Mouse (Mus musculus) heart, embryonic 16.5 days (tissue): ENCODE measurements around the gene Kdm5b. TPM values are rescaled to one million over a fixed set of nuclear protein-coding genes. Genes with fewer than 3 reads are reported as not detected.

ENCODE experiments used
- ATAC-seq: fragments of 200-750 bp; cut with Nextera tagmentation; replicated peaks from 2 replicates; pipeline ENCODE4 v1.8.0; 2017; ENCODE audit warnings: moderate number of reproducible peaks; ENCODE audit not compliant: insufficient read depth, low FRiP score; ENCODE audit errors: extremely low read depth
- H3K27ac ChIP-seq: fragments of 300-500 bp; sonication (generic); 2 replicates; pipeline ENCODE4 v1.5.1; 2014; ENCODE audit warnings: mild to moderate bottlenecking, low read length, control low read depth, moderate library complexity
- H3K27me3 ChIP-seq: fragments of 300-500 bp; sonication (generic); 2 replicates; pipeline ENCODE4 v1.6.1; 2014; ENCODE audit warnings: low read length, mixed read lengths; ENCODE audit not compliant: control insufficient read depth, insufficient read depth
- H3K36me3 ChIP-seq: fragments of 300-500 bp; sonication (generic); 2 replicates; pipeline ENCODE4 v1.6.1; 2014; ENCODE audit not compliant: control insufficient read depth, insufficient read depth
- H3K4me1 ChIP-seq: fragments of 300-500 bp; sonication (generic); 2 replicates; pipeline ENCODE4 v1.6.1; 2014; ENCODE audit warnings: low read length, mixed read lengths; ENCODE audit not compliant: control insufficient read depth, insufficient read depth
- H3K4me2 ChIP-seq: fragments of 300-500 bp; sonication (generic); 2 replicates; pipeline ENCODE4 v1.6.1; 2014; ENCODE audit warnings: low read depth, mild to moderate bottlenecking, control low read depth, low read length
- H3K4me3 ChIP-seq: fragments of 300-500 bp; sonication (generic); 2 replicates; pipeline ENCODE4 v1.5.1; 2014; ENCODE audit warnings: mild to moderate bottlenecking, control low read depth, low read length
- H3K9ac ChIP-seq: fragments of 300-500 bp; sonication (generic); 2 replicates; pipeline ENCODE4 v1.6.1; 2014; ENCODE audit warnings: low read length, control low read depth
- H3K9me3 ChIP-seq: fragments of 300-500 bp; sonication (generic); replicated peaks from 2 replicates; pipeline ENCODE4 v1.6.1; 2016; ENCODE audit warnings: low read length; ENCODE audit not compliant: control insufficient read depth
- WGBS: fragments of 180-500 bp; shearing (Covaris S2); extraction: QIAGEN DNeasy Blood & Tissue Kit; methylation state at CpG from one replicate; pipeline ENCODE4 v1.1.7; 2014; 5-methylcytosine and 5-hydroxymethylcytosine counted together
- polyA plus RNA-seq: library from polyadenylated mRNA; unstranded; fragments of >200 nt; fragmentation: Nextera tagmentation; extraction: Ambion mirVana; gene quantifications from 2 replicates; pipeline ENCODE4 v1.2.1, GENCODE M21; 2015

The Kdm5b gene
- polyA plus RNA-seq, 1 experiment from 2014 or later, result 24.4 TPM

GRCm38 (mm10) chr1:134651851-134652398 lies 92.0 kb downstream of the Kdm5b start:
- no peaks in the 10 kb centered on the region for H3K9me3 ChIP-seq
- no peak overlapping the region for H3K4me3 ChIP-seq
- no peak overlapping the region for H3K4me2 ChIP-seq
- no peak for ATAC-seq
- H3K36me3 ChIP-seq, result no peaks in the 10 kb centered on the region
- H3K27me3 ChIP-seq, result peaks cover 37% of the 10 kb centered on the region
- WGBS, result 31% methylated on average over 4 of the region's 4 CpGs
- H3K27ac ChIP-seq, result no peak overlapping the region
- peaks cover 7% of the 10 kb centered on the region for H3K4me1 ChIP-seq
- H3K9ac ChIP-seq, result no peak overlapping the region

- no peaks in the 10 kb centered on the region for H3K36me3 ChIP-seq
- H3K4me2 ChIP-seq, result no peak overlapping the region
- H3K4me1 ChIP-seq, result peaks cover 4% of the 10 kb centered on the region; the same call in 1 of the 2 replicates
- H3K9ac ChIP-seq, result no peak overlapping the region
- H3K27me3 ChIP-seq, result peaks cover 20% of the 10 kb centered on the region
- 29% methylated on average over 10 of the region's 10 CpGs for WGBS
- ATAC-seq, result no peak
- no peak overlapping the region for H3K27ac ChIP-seq
- no peak overlapping the region for H3K4me3 ChIP-seq
- H3K9me3 ChIP-seq, result no peaks in the 10 kb centered on the region
Measured at GRCm38 (mm10) chr1:134653603-134654257, 93.8 kb downstream of the Kdm5b start.

GRCm38 (mm10) chr1:134658841-134659240 lies 98.9 kb downstream of the Kdm5b start:
- no peak overlapping the region for H3K4me2 ChIP-seq
- no peak overlapping the region for H3K27ac ChIP-seq
- H3K9me3 ChIP-seq, result no peaks in the 10 kb centered on the region
- H3K27me3 ChIP-seq, result peaks cover 6% of the 10 kb centered on the region
- H3K4me3 ChIP-seq, result no peak overlapping the region
- 22% methylated on average over 7 of the region's 7 CpGs for WGBS
- H3K36me3 ChIP-seq, result no peaks in the 10 kb centered on the region
- ATAC-seq, result no peak
- H3K9ac ChIP-seq, result no peak overlapping the region
- no peaks in the 10 kb centered on the region for H3K4me1 ChIP-seq

- H3K9ac ChIP-seq, result no peak overlapping the region
- no peaks in the 10 kb centered on the region for H3K36me3 ChIP-seq
- H3K4me3 ChIP-seq, result no peak overlapping the region
- H3K27me3 ChIP-seq, result peaks cover 3% of the 10 kb centered on the region; the same call in 1 of the 2 replicates
- H3K4me1 ChIP-seq, result no peaks in the 10 kb centered on the region
- no peak overlapping the region for H3K4me2 ChIP-seq
- ATAC-seq, result no peak
- WGBS, result 56% methylated on average over 7 of the region's 7 CpGs
- no peak overlapping the region for H3K27ac ChIP-seq
- H3K9me3 ChIP-seq, result no peaks in the 10 kb centered on the region
Measured at GRCm38 (mm10) chr1:134660163-134660562, 100.2 kb downstream of the Kdm5b start.

GRCm38 (mm10) chr1:134671234-134672070 lies 111.5 kb downstream of the Kdm5b start:
- Histone ChIP-seq H3K27me3 (peaks cover 2% of the 10 kb centered on the region), H3K36me3 (no peaks in the 10 kb centered on the region), H3K27ac (no peak overlapping the region), H3K4me2 (no peak overlapping the region), H3K9me3 (no peaks in the 10 kb centered on the region), H3K4me1 (no peaks in the 10 kb centered on the region), H3K9ac (no peak overlapping the region), H3K4me3 (no peak overlapping the region)
- 76% methylated on average over 10 of the region's 10 CpGs for WGBS
- no peak for ATAC-seq

- H3K27me3 ChIP-seq, result peaks cover 2% of the 10 kb centered on the region
- H3K36me3 ChIP-seq, result no peaks in the 10 kb centered on the region
- no peaks in the 10 kb centered on the region for H3K9me3 ChIP-seq
- H3K9ac ChIP-seq, result no peak overlapping the region
- H3K4me1 ChIP-seq, result no peaks in the 10 kb centered on the region
- no peak overlapping the region for H3K4me3 ChIP-seq
- H3K27ac ChIP-seq, result no peak overlapping the region
- WGBS, result 0% methylated on average over 1 of the region's 1 CpGs
- H3K4me2 ChIP-seq, result no peak overlapping the region
- ATAC-seq, result no peak
Measured at GRCm38 (mm10) chr1:134674312-134674711, 114.3 kb downstream of the Kdm5b start.

GRCm38 (mm10) chr1:134679445-134679844 lies 119.5 kb downstream of the Kdm5b start:
- Histone ChIP-seq H3K9ac (no peak overlapping the region), H3K9me3 (no peaks in the 10 kb centered on the region), H3K27ac (no peak overlapping the region), H3K36me3 (no peaks in the 10 kb centered on the region), H3K4me1 (no peaks in the 10 kb centered on the region), H3K27me3 (no peaks in the 10 kb centered on the region), H3K4me2 (no peak overlapping the region), H3K4me3 (no peak overlapping the region)
- no peak for ATAC-seq
- 55% methylated on average over 4 of the region's 4 CpGs for WGBS

GRCm38 (mm10) chr1:134680617-134681016 lies 120.6 kb downstream of the Kdm5b start:
- Histone ChIP-seq H3K4me2 (no peak overlapping the region), H3K9ac (no peak overlapping the region), H3K9me3 (no peaks in the 10 kb centered on the region), H3K36me3 (no peaks in the 10 kb centered on the region), H3K4me3 (no peak overlapping the region), H3K4me1 (no peaks in the 10 kb centered on the region), H3K27ac (no peak overlapping the region), H3K27me3 (no peaks in the 10 kb centered on the region)
- ATAC-seq, result no peak
- 14% methylated on average over 6 of the region's 6 CpGs for WGBS

- no peaks in the 10 kb centered on the region for H3K9me3 ChIP-seq
- WGBS, result 39% methylated on average over 9 of the region's 9 CpGs
- H3K27me3 ChIP-seq, result no peaks in the 10 kb centered on the region
- no peaks in the 10 kb centered on the region for H3K36me3 ChIP-seq
- ATAC-seq, result no peak
- no peak overlapping the region for H3K4me2 ChIP-seq
- no peak overlapping the region for H3K27ac ChIP-seq
- H3K9ac ChIP-seq, result no peak overlapping the region
- H3K4me3 ChIP-seq, result no peak overlapping the region
- no peaks in the 10 kb centered on the region for H3K4me1 ChIP-seq
Measured at GRCm38 (mm10) chr1:134682460-134682859, 122.5 kb downstream of the Kdm5b start.
